Mouse (Mus musculus): Measurements from ENCODE around the gene Sept8. TPM values are rescaled to one million over a fixed set of nuclear protein-coding genes. Genes with fewer than 3 reads are reported as not detected.

The Sept8 gene
- polyA plus RNA-seq, 1 experiment from 2014 or later: 36.7 TPM

- Histone ChIP-seq H3K36me3 (peaks cover 19% of the 10 kb centered on the region), H3K27me3 (no peaks in the 10 kb centered on the region), H3K4me1 (replicated peaks) (peaks cover 45% of the 10 kb centered on the region), H3K27ac (no peak overlapping the region), H3K9me3 (no peaks in the 10 kb centered on the region), H3K4me3 (replicated peaks) (no peak overlapping the region), H3K4me2 (no peak overlapping the region), H3K9ac (replicated peaks) (no peak overlapping the region)
- no peak for ATAC-seq (ENCODE audit: insufficient number of reproducible peaks, insufficient read depth, low FRiP score, low TSS enrichment, low read depth)
- WGBS: 51% methylated on average over 9 of the region's 9 CpGs
Observed at GRCm38 (mm10) chr11:53528397-53529252, 9.6 kb downstream of the Sept8 start.

- Histone ChIP-seq H3K4me2 (no peak overlapping the region), H3K9me3 (no peaks in the 10 kb centered on the region), H3K4me1 (replicated peaks) (peaks cover 40% of the 10 kb centered on the region), H3K4me3 (replicated peaks) (no peak overlapping the region), H3K27me3 (no peaks in the 10 kb centered on the region), H3K27ac (no peak overlapping the region), H3K36me3 (peaks cover 25% of the 10 kb centered on the region), H3K9ac (replicated peaks) (no peak overlapping the region)
- no peak for ATAC-seq (ENCODE audit: insufficient number of reproducible peaks, insufficient read depth, low FRiP score, low TSS enrichment, low read depth)
- WGBS: 63% methylated on average over 6 of the region's 6 CpGs
Observed at GRCm38 (mm10) chr11:53529253-53529557, 10.1 kb downstream of the Sept8 start.

- WGBS: 82% methylated on average over 9 of the region's 9 CpGs
Observed at GRCm38 (mm10) chr11:53530001-53530400, 10.9 kb downstream of the Sept8 start.

GRCm38 (mm10) chr11:53531578-53532230, 12.6 kb downstream of the Sept8 start:
- H3K36me3 ChIP-seq: peaks cover 47% of the 10 kb centered on the region
- no peak for ATAC-seq (ENCODE audit: insufficient number of reproducible peaks, insufficient read depth, low FRiP score, low TSS enrichment, low read depth)
- H3K9me3 ChIP-seq: no peaks in the 10 kb centered on the region
- WGBS: 96% methylated on average over 10 of the region's 10 CpGs
- no peak overlapping the region for H3K27ac ChIP-seq
- no peak overlapping the region for H3K4me3 ChIP-seq (replicated peaks)
- no peaks in the 10 kb centered on the region for H3K27me3 ChIP-seq
- peaks cover 24% of the 10 kb centered on the region for H3K4me1 ChIP-seq (replicated peaks)
- no peak overlapping the region for H3K4me2 ChIP-seq
- H3K9ac ChIP-seq (replicated peaks): no peak overlapping the region

More at GRCm38 (mm10) chr11:53530001-53530400, 10.9 kb downstream of the Sept8 start:
- Histone ChIP-seq H3K4me3 (replicated peaks) (no peak overlapping the region), H3K27ac (no peak overlapping the region), H3K27me3 (no peaks in the 10 kb centered on the region), H3K4me2 (no peak overlapping the region), H3K4me1 (replicated peaks) (peaks cover 32% of the 10 kb centered on the region), H3K36me3 (peaks cover 31% of the 10 kb centered on the region), H3K9me3 (no peaks in the 10 kb centered on the region), H3K9ac (replicated peaks) (no peak overlapping the region)
- no peak for ATAC-seq (ENCODE audit: insufficient number of reproducible peaks, insufficient read depth, low FRiP score, low TSS enrichment, low read depth)

- WGBS: 92% methylated on average over 1 of the region's 1 CpGs
- H3K27me3 ChIP-seq: no peaks in the 10 kb centered on the region
- H3K27ac ChIP-seq: no peak overlapping the region
- no peak overlapping the region for H3K9ac ChIP-seq (replicated peaks)
- peaks cover 24% of the 10 kb centered on the region for H3K4me1 ChIP-seq (replicated peaks)
- no peak overlapping the region for H3K4me2 ChIP-seq
- H3K36me3 ChIP-seq: peaks cover 52% of the 10 kb centered on the region
- no peaks in the 10 kb centered on the region for H3K9me3 ChIP-seq
- H3K4me3 ChIP-seq (replicated peaks): no peak overlapping the region
- ATAC-seq (ENCODE audit: insufficient number of reproducible peaks, insufficient read depth, low FRiP score, low TSS enrichment, low read depth): no peak
Observed at GRCm38 (mm10) chr11:53532231-53532620, 13.2 kb downstream of the Sept8 start.

- no peak overlapping the region for H3K4me2 ChIP-seq
- WGBS: 82% methylated on average over 15 of the region's 15 CpGs
- H3K4me1 ChIP-seq (replicated peaks): no peaks in the 10 kb centered on the region
- H3K27ac ChIP-seq: no peak overlapping the region
- H3K27me3 ChIP-seq: no peaks in the 10 kb centered on the region
- no peaks in the 10 kb centered on the region for H3K9me3 ChIP-seq
- no peak for ATAC-seq (ENCODE audit: insufficient number of reproducible peaks, insufficient read depth, low FRiP score, low TSS enrichment, low read depth)
- H3K36me3 ChIP-seq: peaks cover 83% of the 10 kb centered on the region
- no peak overlapping the region for H3K4me3 ChIP-seq (replicated peaks)
- no peak overlapping the region for H3K9ac ChIP-seq (replicated peaks)
Observed at GRCm38 (mm10) chr11:53539002-53539491, 20.0 kb downstream of the Sept8 start.

GRCm38 (mm10) chr11:53540394-53540793, 21.3 kb downstream of the Sept8 start:
- Histone ChIP-seq H3K9me3 (no peaks in the 10 kb centered on the region), H3K27ac (no peak overlapping the region), H3K36me3 (peaks cover 69% of the 10 kb centered on the region), H3K9ac (replicated peaks) (no peak overlapping the region), H3K27me3 (no peaks in the 10 kb centered on the region), H3K4me1 (replicated peaks) (no peaks in the 10 kb centered on the region), H3K4me3 (replicated peaks) (no peak overlapping the region), H3K4me2 (no peak overlapping the region)
- ATAC-seq (ENCODE audit: insufficient number of reproducible peaks, insufficient read depth, low FRiP score, low TSS enrichment, low read depth): no peak
- 92% methylated on average over 3 of the region's 3 CpGs for WGBS

GRCm38 (mm10) chr11:53541222-53541621, 22.2 kb downstream of the Sept8 start:
- H3K27ac ChIP-seq: no peak overlapping the region
- H3K27me3 ChIP-seq: no peaks in the 10 kb centered on the region
- H3K9me3 ChIP-seq: no peaks in the 10 kb centered on the region
- peaks cover 61% of the 10 kb centered on the region for H3K36me3 ChIP-seq
- H3K9ac ChIP-seq (replicated peaks): no peak overlapping the region
- peaks cover 4% of the 10 kb centered on the region for H3K4me1 ChIP-seq (replicated peaks)
- WGBS: 83% methylated on average over 11 of the region's 11 CpGs
- H3K4me3 ChIP-seq (replicated peaks): no peak overlapping the region
- no peak for ATAC-seq (ENCODE audit: insufficient number of reproducible peaks, insufficient read depth, low FRiP score, low TSS enrichment, low read depth)
- H3K4me2 ChIP-seq: no peak overlapping the region

GRCm38 (mm10) chr11:53543021-53543420, 24.0 kb downstream of the Sept8 start:
- Histone ChIP-seq H3K4me2 (no peak overlapping the region), H3K27me3 (no peaks in the 10 kb centered on the region), H3K4me3 (replicated peaks) (no peak overlapping the region), H3K27ac (no peak overlapping the region), H3K36me3 (peaks cover 43% of the 10 kb centered on the region), H3K4me1 (replicated peaks) (peaks cover 7% of the 10 kb centered on the region), H3K9me3 (no peaks in the 10 kb centered on the region), H3K9ac (replicated peaks) (no peak overlapping the region)
- WGBS: 74% methylated on average over 7 of the region's 7 CpGs
- ATAC-seq (ENCODE audit: insufficient number of reproducible peaks, insufficient read depth, low FRiP score, low TSS enrichment, low read depth): no peak

- Histone ChIP-seq H3K36me3 (peaks cover 12% of the 10 kb centered on the region), H3K27me3 (no peaks in the 10 kb centered on the region), H3K27ac (no peak overlapping the region), H3K4me3 (replicated peaks) (no peak overlapping the region), H3K4me2 (no peak overlapping the region), H3K9me3 (no peaks in the 10 kb centered on the region), H3K4me1 (replicated peaks) (peaks cover 14% of the 10 kb centered on the region), H3K9ac (replicated peaks) (no peak overlapping the region)
- WGBS: 35% methylated on average over 6 of the region's 6 CpGs
- ATAC-seq (ENCODE audit: insufficient number of reproducible peaks, insufficient read depth, low FRiP score, low TSS enrichment, low read depth): no peak
Observed at GRCm38 (mm10) chr11:53546271-53546670, 27.2 kb downstream of the Sept8 start.

- Histone ChIP-seq H3K4me1 (replicated peaks) (peaks cover 14% of the 10 kb centered on the region), H3K4me2 (no peak overlapping the region), H3K9me3 (no peaks in the 10 kb centered on the region), H3K36me3 (peaks cover 1% of the 10 kb centered on the region; the same call in 1 of the 2 replicates), H3K27me3 (no peaks in the 10 kb centered on the region), H3K9ac (replicated peaks) (no peak overlapping the region), H3K4me3 (replicated peaks) (no peak overlapping the region), H3K27ac (no peak overlapping the region)
- ATAC-seq (ENCODE audit: insufficient number of reproducible peaks, insufficient read depth, low FRiP score, low TSS enrichment, low read depth): no peak
- 90% methylated on average over 6 of the region's 6 CpGs for WGBS
Observed at GRCm38 (mm10) chr11:53547566-53547965, 28.5 kb downstream of the Sept8 start.
